Mouse (Mus musculus) right cerebral cortex, postnatal 14 days (tissue): ENCODE results near the gene Cavin3.
A peak's percentile ranks its signal among the peaks of the same experiment; 100 is the strongest.

ENCODE experiments used
- DNase-seq: peaks from one replicate; pipeline ENCODE4 v3.0.0; 2022

Gene Cavin3

GRCm38 (mm10) chr7:105481505-105482411 lies at the start of gene Cavin3:
Cavin3 (minus strand) TSS chr7:105482300.
- DNase-seq: peak; percentile 60

GRCm38 (mm10) chr7:105528094-105528493 lies 46.0 kb upstream of the Cavin3 start:
- no peak for DNase-seq

GRCm38 (mm10) chr7:105527306-105527937 lies 45.3 kb upstream of the Cavin3 start:
- DNase-seq: no peak

- DNase-seq: no peak
Measured at GRCm38 (mm10) chr7:105524222-105524621, 42.1 kb upstream of the Cavin3 start.

- peak; percentile 35 for DNase-seq
Measured at GRCm38 (mm10) chr7:105520201-105520600, 38.1 kb upstream of the Cavin3 start.

- DNase-seq: no peak
Measured at GRCm38 (mm10) chr7:105519771-105520170, 37.7 kb upstream of the Cavin3 start.

GRCm38 (mm10) chr7:105519336-105519735 lies 37.2 kb upstream of the Cavin3 start:
- DNase-seq: peak; percentile 57

- no peak for DNase-seq
Measured at GRCm38 (mm10) chr7:105516669-105517360, 34.7 kb upstream of the Cavin3 start.

- DNase-seq: peak; percentile 70
Measured at GRCm38 (mm10) chr7:105515178-105515577, 33.1 kb upstream of the Cavin3 start.

GRCm38 (mm10) chr7:105514561-105514960 lies 32.5 kb upstream of the Cavin3 start:
- no peak for DNase-seq

GRCm38 (mm10) chr7:105513845-105514291 lies 31.8 kb upstream of the Cavin3 start:
- DNase-seq: no peak

- DNase-seq: no peak
Measured at GRCm38 (mm10) chr7:105510143-105510542, 28.0 kb upstream of the Cavin3 start.

- no peak for DNase-seq
Measured at GRCm38 (mm10) chr7:105507257-105507656, 25.2 kb upstream of the Cavin3 start.

- no peak for DNase-seq
Measured at GRCm38 (mm10) chr7:105501984-105502383, 19.9 kb upstream of the Cavin3 start.

- no peak for DNase-seq
Measured at GRCm38 (mm10) chr7:105499676-105500075, 17.6 kb upstream of the Cavin3 start.

- no peak for DNase-seq
Measured at GRCm38 (mm10) chr7:105498854-105499492, 16.9 kb upstream of the Cavin3 start.

- DNase-seq: no peak
Measured at GRCm38 (mm10) chr7:105497881-105498280, 15.8 kb upstream of the Cavin3 start.

GRCm38 (mm10) chr7:105487104-105487876 lies 5.2 kb upstream of the Cavin3 start:
- no peak for DNase-seq

GRCm38 (mm10) chr7:105485029-105485428 lies 2.9 kb upstream of the Cavin3 start:
- no peak for DNase-seq

GRCm38 (mm10) chr7:105482426-105482825 lies 326 bp upstream of the Cavin3 start:
- no peak for DNase-seq

- DNase-seq: no peak
Measured at GRCm38 (mm10) chr7:105480561-105481504, 1.3 kb downstream of the Cavin3 start.
